Mouse (Mus musculus): ENCODE measurements around the gene Izumo1r. TPM values are rescaled to one million over a fixed set of nuclear protein-coding genes. Genes with fewer than 3 reads are reported as not detected.

Izumo1r gene
- polyA plus RNA-seq, 1 experiment = not detected

- no peak for TF ChIP-seq CTCF (IDR thresholded peaks at IDR 0.05; ENCODE audit: borderline replicate concordance, insufficient read depth, low read depth, low read length)
- TF ChIP-seq POLR2A (IDR thresholded peaks at IDR 0.05; ENCODE audit: borderline replicate concordance, insufficient read depth, low read length) = no peak
- no peak for DNase-seq
- Histone ChIP-seq H3K4me1 (ENCODE audit: control insufficient read depth, insufficient read depth, low read length) (no peaks in the 10 kb centered on the region), H3K27me3 (ENCODE audit: control insufficient read depth, insufficient read depth, low read length) (no peaks in the 10 kb centered on the region), H3K4me3 (replicated peaks; ENCODE audit: insufficient read depth, low read depth, low read length) (no peak overlapping the region), H3K27ac (ENCODE audit: insufficient read depth, low read length) (no peak overlapping the region)
- WGBS = 43% methylated on average over 2 of the region's 2 CpGs
These were observed 31.1 kb upstream of the Izumo1r start for GRCm38 (mm10) chr9:14934851-14935250.

- no peak for TF ChIP-seq POLR2A (IDR thresholded peaks at IDR 0.05; ENCODE audit: borderline replicate concordance, insufficient read depth, low read length)
- TF ChIP-seq CTCF (IDR thresholded peaks at IDR 0.05; ENCODE audit: borderline replicate concordance, insufficient read depth, low read depth, low read length) = no peak
- no peak for DNase-seq
- H3K27me3 ChIP-seq (ENCODE audit: control insufficient read depth, insufficient read depth, low read length) = no peaks in the 10 kb centered on the region
- 61% methylated on average over 7 of the region's 7 CpGs for WGBS
- no peak overlapping the region for H3K4me3 ChIP-seq (replicated peaks; ENCODE audit: insufficient read depth, low read depth, low read length)
- no peaks in the 10 kb centered on the region for H3K4me1 ChIP-seq (ENCODE audit: control insufficient read depth, insufficient read depth, low read length)
- H3K27ac ChIP-seq (ENCODE audit: insufficient read depth, low read length) = no peak overlapping the region
These were observed 28.2 kb upstream of the Izumo1r start for GRCm38 (mm10) chr9:14931943-14932342.

DNA sequence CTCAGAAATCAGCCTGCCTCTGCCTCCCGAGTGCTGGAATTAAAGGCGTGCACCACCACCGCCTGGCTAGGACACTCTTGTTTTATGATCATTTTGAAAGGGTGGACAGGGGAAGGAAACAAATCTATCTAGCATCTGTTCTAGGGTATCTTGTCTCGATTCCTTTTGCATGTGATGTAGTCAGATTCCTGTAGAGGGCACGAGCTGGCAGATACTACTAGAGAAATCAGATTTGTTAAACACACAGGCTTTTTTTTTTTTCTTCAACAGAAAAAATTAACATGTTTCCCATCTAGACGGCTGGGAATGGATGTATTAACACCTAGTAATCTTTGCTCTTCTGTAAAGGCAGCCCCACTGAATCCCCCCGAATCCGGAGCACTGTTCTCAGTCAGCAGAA, 27.5 kb upstream of the Izumo1r start:
- no peak overlapping the region for H3K4me3 ChIP-seq (replicated peaks; ENCODE audit: insufficient read depth, low read depth, low read length)
- no peaks in the 10 kb centered on the region for H3K4me1 ChIP-seq (ENCODE audit: control insufficient read depth, insufficient read depth, low read length)
- no peak overlapping the region for H3K27ac ChIP-seq (ENCODE audit: insufficient read depth, low read length)
- DNase-seq = no peak
- no peak for TF ChIP-seq POLR2A (IDR thresholded peaks at IDR 0.05; ENCODE audit: borderline replicate concordance, insufficient read depth, low read length)
- no peak for TF ChIP-seq CTCF (IDR thresholded peaks at IDR 0.05; ENCODE audit: borderline replicate concordance, insufficient read depth, low read depth, low read length)
- WGBS = 76% methylated on average over 8 of the region's 8 CpGs
- H3K27me3 ChIP-seq (ENCODE audit: control insufficient read depth, insufficient read depth, low read length) = no peaks in the 10 kb centered on the region

DNA sequence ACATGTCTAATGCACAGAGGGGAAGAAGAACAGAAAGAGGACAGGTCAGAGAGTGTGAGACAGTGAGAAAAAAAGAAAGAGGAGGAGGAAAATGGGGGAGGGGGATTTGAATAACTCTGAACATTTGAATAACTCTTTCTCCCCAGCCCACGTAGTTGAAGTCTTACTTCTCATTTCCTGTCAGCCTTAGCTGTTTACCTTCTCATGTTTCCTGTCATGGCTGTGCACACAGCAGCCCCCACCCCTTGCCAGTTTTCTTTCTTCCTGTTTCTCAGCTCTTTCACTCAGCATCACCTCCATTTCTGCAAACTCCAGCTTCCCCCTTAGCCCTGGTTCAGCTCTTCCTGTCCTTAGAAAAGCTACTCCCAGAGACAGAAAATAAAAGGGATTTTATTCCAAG, 22.8 kb upstream of the Izumo1r start:
- Histone ChIP-seq H3K27me3 (ENCODE audit: control insufficient read depth, insufficient read depth, low read length) (no peaks in the 10 kb centered on the region), H3K4me3 (replicated peaks; ENCODE audit: insufficient read depth, low read depth, low read length) (no peak overlapping the region), H3K4me1 (ENCODE audit: control insufficient read depth, insufficient read depth, low read length) (no peaks in the 10 kb centered on the region), H3K27ac (ENCODE audit: insufficient read depth, low read length) (no peak overlapping the region)
- no peak for DNase-seq
- 55% methylated on average over 1 of the region's 1 CpGs for WGBS
- no peak for TF ChIP-seq POLR2A (IDR thresholded peaks at IDR 0.05; ENCODE audit: borderline replicate concordance, insufficient read depth, low read length)
- TF ChIP-seq CTCF (IDR thresholded peaks at IDR 0.05; ENCODE audit: borderline replicate concordance, insufficient read depth, low read depth, low read length) = no peak

- Histone ChIP-seq H3K4me3 (replicated peaks; ENCODE audit: insufficient read depth, low read depth, low read length) (no peak overlapping the region), H3K27ac (ENCODE audit: insufficient read depth, low read length) (no peak overlapping the region), H3K4me1 (ENCODE audit: control insufficient read depth, insufficient read depth, low read length) (no peaks in the 10 kb centered on the region), H3K27me3 (ENCODE audit: control insufficient read depth, insufficient read depth, low read length) (no peaks in the 10 kb centered on the region)
- no peak for DNase-seq
- 52% methylated on average over 4 of the region's 4 CpGs for WGBS
- TF ChIP-seq POLR2A (IDR thresholded peaks at IDR 0.05; ENCODE audit: borderline replicate concordance, insufficient read depth, low read length) (no peak), CTCF (IDR thresholded peaks at IDR 0.05; ENCODE audit: borderline replicate concordance, insufficient read depth, low read depth, low read length) (no peak)
These were observed 19.9 kb upstream of the Izumo1r start for GRCm38 (mm10) chr9:14923625-14924024.

DNA sequence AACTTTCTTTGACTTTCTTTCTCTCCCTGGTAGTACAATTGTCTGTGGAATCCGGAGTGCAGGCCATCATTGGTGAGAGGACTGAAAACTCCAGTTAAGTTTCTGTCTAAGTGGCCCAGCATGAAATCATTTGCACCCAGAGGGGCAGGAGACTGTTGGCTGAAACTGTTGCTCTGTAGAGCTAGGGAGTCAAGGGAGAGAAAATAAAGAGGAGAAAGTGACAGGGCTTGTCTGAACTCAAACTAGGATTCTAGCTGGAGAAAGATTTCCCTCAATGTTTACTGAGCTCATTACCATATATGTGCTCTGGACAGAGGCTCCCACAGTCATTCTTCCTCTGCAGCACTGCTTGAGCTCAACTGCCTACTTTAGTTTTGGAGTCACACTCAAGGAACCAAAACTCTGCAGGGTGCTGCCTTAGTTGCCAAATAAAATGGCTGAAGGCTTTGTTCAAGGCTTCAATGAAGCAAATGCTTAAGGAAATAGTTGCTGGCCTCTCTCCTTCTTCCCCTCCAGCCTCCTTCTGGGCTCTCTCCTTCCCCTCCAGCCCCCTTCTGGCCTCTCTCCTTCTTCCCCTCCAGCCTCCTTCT, 18.3 kb upstream of the Izumo1r start:
- Histone ChIP-seq H3K27ac (ENCODE audit: insufficient read depth, low read length) (no peak overlapping the region), H3K4me1 (ENCODE audit: control insufficient read depth, insufficient read depth, low read length) (no peaks in the 10 kb centered on the region), H3K27me3 (ENCODE audit: control insufficient read depth, insufficient read depth, low read length) (no peaks in the 10 kb centered on the region), H3K4me3 (replicated peaks; ENCODE audit: insufficient read depth, low read depth, low read length) (no peak overlapping the region)
- no peak for TF ChIP-seq CTCF (IDR thresholded peaks at IDR 0.05; ENCODE audit: borderline replicate concordance, insufficient read depth, low read depth, low read length)
- TF ChIP-seq POLR2A (IDR thresholded peaks at IDR 0.05; ENCODE audit: borderline replicate concordance, insufficient read depth, low read length) = no peak
- no peak for DNase-seq
- 15% methylated on average over 1 of the region's 1 CpGs for WGBS

DNA sequence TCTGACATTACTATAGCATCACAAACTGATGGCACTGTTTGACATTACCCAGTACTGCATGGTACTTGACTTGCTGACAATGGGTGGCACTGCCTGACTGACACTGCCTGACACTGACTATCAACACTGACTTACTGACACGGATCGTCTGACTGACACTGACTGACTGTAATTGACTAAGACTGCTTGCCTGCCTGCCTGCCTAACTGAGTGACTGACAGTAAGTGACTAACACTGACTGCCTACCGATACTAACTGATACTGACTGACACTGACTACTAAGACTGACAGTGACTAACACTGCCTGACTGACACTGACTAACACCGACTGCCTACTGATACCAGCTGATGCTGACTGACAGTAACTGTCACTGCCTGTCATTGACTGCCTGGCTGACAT, 17.5 kb upstream of the Izumo1r start:
- H3K4me1 ChIP-seq (ENCODE audit: control insufficient read depth, insufficient read depth, low read length) = no peaks in the 10 kb centered on the region
- TF ChIP-seq CTCF (IDR thresholded peaks at IDR 0.05; ENCODE audit: borderline replicate concordance, insufficient read depth, low read depth, low read length) (no peak), POLR2A (IDR thresholded peaks at IDR 0.05; ENCODE audit: borderline replicate concordance, insufficient read depth, low read length) (no peak)
- no peak for DNase-seq
- no peak overlapping the region for H3K4me3 ChIP-seq (replicated peaks; ENCODE audit: insufficient read depth, low read depth, low read length)
- 34% methylated on average over 4 of the region's 4 CpGs for WGBS
- H3K27me3 ChIP-seq (ENCODE audit: control insufficient read depth, insufficient read depth, low read length) = no peaks in the 10 kb centered on the region
- H3K27ac ChIP-seq (ENCODE audit: insufficient read depth, low read length) = no peak overlapping the region

GRCm38 (mm10) chr9:14920608-14921007, 16.9 kb upstream of the Izumo1r start:
- TF ChIP-seq POLR2A (IDR thresholded peaks at IDR 0.05; ENCODE audit: borderline replicate concordance, insufficient read depth, low read length) = no peak
- no peak for TF ChIP-seq CTCF (IDR thresholded peaks at IDR 0.05; ENCODE audit: borderline replicate concordance, insufficient read depth, low read depth, low read length)
- Histone ChIP-seq H3K4me1 (ENCODE audit: control insufficient read depth, insufficient read depth, low read length) (no peaks in the 10 kb centered on the region), H3K27me3 (ENCODE audit: control insufficient read depth, insufficient read depth, low read length) (no peaks in the 10 kb centered on the region), H3K4me3 (replicated peaks; ENCODE audit: insufficient read depth, low read depth, low read length) (no peak overlapping the region), H3K27ac (ENCODE audit: insufficient read depth, low read length) (no peak overlapping the region)
- 77% methylated on average over 4 of the region's 4 CpGs for WGBS
- no peak for DNase-seq
